Mouse (Mus musculus) MEL (cell line): Measurements from ENCODE around the gene Kcnh1.

Source experiments
- BHLHE40 ChIP-seq: IDR thresholded peaks from 2 replicates; pipeline ENCODE4 v1.6.1; 2012; ENCODE audit warnings: low read depth, mild to moderate bottlenecking, inconsistent platforms, low read length, improper control_type of control experiment, borderline replicate concordance
- CTCF ChIP-seq, 3 experiments: IDR thresholded peaks in 2 of 3; conservative IDR thresholded peaks in 1 of 3; 2 replicates each; pipeline ENCODE4 v1.5.1; 2011 to 2012; ENCODE audit warnings: low read length in 3 of 3, low read depth in 2 of 3, mild to moderate bottlenecking in 2 of 3, improper control_type of control experiment in 1 of 3, inconsistent platforms in 1 of 3, mixed read lengths in 1 of 3, moderate library complexity in 1 of 3; ENCODE audit not compliant: control insufficient read depth in 1 of 3, insufficient read depth in 1 of 3, poor library complexity in 1 of 3, severe bottlenecking in 1 of 3
- E2F4 ChIP-seq: IDR thresholded peaks from 2 replicates; pipeline ENCODE4 v1.6.1; 2011; ENCODE audit warnings: low read depth, low read length, improper control_type of control experiment, borderline replicate concordance
- EP300 ChIP-seq, 2 experiments: IDR thresholded peaks; 2 replicates each; pipeline ENCODE4 v1.6.1; 2011; ENCODE audit warnings: improper control_type of control experiment in 2 of 2, low read length in 2 of 2, low read depth in 1 of 2, mild to moderate bottlenecking in 1 of 2
- ETS1 ChIP-seq: IDR thresholded peaks from 2 replicates; pipeline ENCODE4 v1.6.1; 2012; ENCODE audit warnings: low read depth, mild to moderate bottlenecking, inconsistent platforms, low read length, improper control_type of control experiment, moderate library complexity
- HCFC1 ChIP-seq: IDR thresholded peaks from 2 replicates; pipeline ENCODE4 v1.6.1; 2012; ENCODE audit warnings: low read depth, mild to moderate bottlenecking, inconsistent platforms, low read length, improper control_type of control experiment, moderate library complexity
- MAZ ChIP-seq: IDR thresholded peaks from 2 replicates; pipeline ENCODE4 v1.6.1; 2012; ENCODE audit warnings: low read depth, mild to moderate bottlenecking, inconsistent platforms, low read length, improper control_type of control experiment
- MEF2A ChIP-seq: IDR thresholded peaks from 2 replicates; pipeline ENCODE4 v1.6.1; 2014; ENCODE audit warnings: low read depth, mild to moderate bottlenecking, inconsistent platforms, low read length, improper control_type of control experiment; ENCODE audit not compliant: poor library complexity, insufficient replicate concordance, severe bottlenecking; ENCODE audit errors: extremely low read depth
- POLR2A ChIP-seq, 2 experiments: IDR thresholded peaks; 2 replicates each; pipeline ENCODE4 v1.6.1; 2011 to 2012; ENCODE audit warnings: low read length in 2 of 2, mild to moderate bottlenecking in 2 of 2, control low read depth in 1 of 2, improper control_type of control experiment in 1 of 2, low read depth in 1 of 2, moderate library complexity in 1 of 2; ENCODE audit not compliant: control insufficient read depth in 1 of 2, insufficient read depth in 1 of 2, poor library complexity in 1 of 2
- RCOR1 ChIP-seq: IDR thresholded peaks from 2 replicates; pipeline ENCODE4 v1.6.1; 2012; ENCODE audit warnings: low read depth, mild to moderate bottlenecking, inconsistent platforms, low read length, improper control_type of control experiment
- TBP ChIP-seq: IDR thresholded peaks from 2 replicates; pipeline ENCODE4 v1.8.0; 2011; ENCODE audit warnings: low read depth, low read length, improper control_type of control experiment

GRCm38 (mm10) chr1:192476704-192477103, 286.1 kb downstream of the Kcnh1 start:
- TF ChIP-seq MAZ (no peak), RCOR1 (no peak), CTCF (IDR thresholded peaks at IDR 0.05 in 2 of 3, conservative IDR thresholded peaks at IDR 0.05 in 1 of 3; ENCODE audit: control insufficient read depth in 1 of 3, insufficient read depth in 1 of 3, low read depth in 2 of 3, low read length in 3 of 3, poor library complexity in 1 of 3, severe bottlenecking in 1 of 3) (no peak), ETS1 (no peak), BHLHE40 (no peak), POLR2A (IDR thresholded peaks at IDR 0.05; ENCODE audit: control insufficient read depth in 1 of 2, insufficient read depth in 1 of 2, low read depth in 1 of 2, low read length in 2 of 2, poor library complexity in 1 of 2) (no peak), EP300 (IDR thresholded peaks at IDR 0.05; ENCODE audit: low read depth in 1 of 2, low read length in 2 of 2) (no peak), TBP (no peak), MEF2A (no peak), E2F4 (no peak), HCFC1 (no peak)
